Mouse (Mus musculus) bone marrow macrophage, adult 2 months (primary cell): ENCODE data around the gene Gm37419.

Experiments
- CTCF ChIP-seq: IDR thresholded peaks from 2 replicates; pipeline ENCODE4 v1.5.1; 2012; ENCODE audit warnings: low read depth, mild to moderate bottlenecking, low read length, moderate library complexity
- POLR2A ChIP-seq: IDR thresholded peaks from 2 replicates; pipeline ENCODE4 v1.6.1; 2012; ENCODE audit warnings: mild to moderate bottlenecking, low read depth, low read length, borderline replicate concordance

GRCm38 (mm10) chr16:23996342-23996741 is 8.1 kb downstream of the Gm37419 start:
- TF ChIP-seq CTCF (no peak), POLR2A (no peak)
